Mouse (Mus musculus) left cerebral cortex, adult 2 months (tissue): Measurements from ENCODE around the gene Prkce. TPM values are rescaled to one million over a fixed set of nuclear protein-coding genes. Genes with fewer than 3 reads are reported as not detected.

Experiments used
- DNase-seq, 2 experiments: peaks; one replicate each; pipeline ENCODE4 v3.0.0; 2021 to 2022; ENCODE audit warnings: low spot score in 2 of 2, mixed read lengths in 1 of 2; ENCODE audit errors: extremely low spot score in 1 of 2
- H3K27ac ChIP-seq: fragments of 200-600 bp; 2 replicates; pipeline ENCODE4 v1.8.1; 2022
- H3K4me3 ChIP-seq: fragments of 200-600 bp; 2 replicates; pipeline ENCODE4 v1.8.1; 2022
- CTCF ChIP-seq: fragments of 200-600 bp; IDR thresholded peaks from 2 replicates; pipeline ENCODE4 v1.8.1; 2022; ENCODE audit warnings: antibody characterized with exemption, mild to moderate bottlenecking, moderate library complexity
- intact Hi-C: fragments of 180-260 bp; cut with DNase I; formaldehyde crosslinking; loops from one replicate; pipeline ENCODE4 v1.15.1; 2025
- total RNA-seq, 2 experiments: library from RNA; stranded (reverse); gene quantifications; 2 replicates each; pipeline ENCODE4 v1.2.3; 2021

The Prkce gene
- total RNA-seq, 2 experiments from 2014 or later = 277 to 284 TPM

- no peak for TF ChIP-seq CTCF
- H3K27ac ChIP-seq = no peak overlapping the region
- H3K4me3 ChIP-seq = no peak overlapping the region
- intact Hi-C loops = no loop called here
- no peak for DNase-seq
These were observed 355.1 kb downstream of the Prkce start for GRCm38 (mm10) chr17:86522649-86523048.

- intact Hi-C loops = no loop called here
- no peak overlapping the region for H3K4me3 ChIP-seq
- no peak for DNase-seq
- no peak for TF ChIP-seq CTCF
- H3K27ac ChIP-seq = no peak overlapping the region
These were observed 355.8 kb downstream of the Prkce start for GRCm38 (mm10) chr17:86523374-86523773.

GRCm38 (mm10) chr17:86523843-86524242, 356.3 kb downstream of the Prkce start:
- intact Hi-C loops = no loop called here
- no peak for TF ChIP-seq CTCF
- H3K4me3 ChIP-seq = no peak overlapping the region
- no peak for DNase-seq
- no peak overlapping the region for H3K27ac ChIP-seq

GRCm38 (mm10) chr17:86525075-86525474, 357.5 kb downstream of the Prkce start:
- Histone ChIP-seq H3K4me3 (no peak overlapping the region), H3K27ac (no peak overlapping the region)
- intact Hi-C loops = no loop called here
- TF ChIP-seq CTCF = no peak
- DNase-seq = no peak

- no peak for DNase-seq
- intact Hi-C loops = no loop called here
- no peak overlapping the region for H3K27ac ChIP-seq
- no peak for TF ChIP-seq CTCF
- no peak overlapping the region for H3K4me3 ChIP-seq
These were observed 358.4 kb downstream of the Prkce start for GRCm38 (mm10) chr17:86526016-86526415.

GRCm38 (mm10) chr17:86527298-86527697, 359.7 kb downstream of the Prkce start:
- intact Hi-C loops = no loop called here
- no peak for TF ChIP-seq CTCF
- no peak for DNase-seq
- Histone ChIP-seq H3K4me3 (no peak overlapping the region), H3K27ac (no peak overlapping the region)

GRCm38 (mm10) chr17:86529003-86529402, 361.4 kb downstream of the Prkce start:
- intact Hi-C loops = no loop called here
- no peak for DNase-seq
- TF ChIP-seq CTCF = no peak
- Histone ChIP-seq H3K27ac (peak overlapping the region; percentile 12; the same call in 1 of the 2 replicates), H3K4me3 (no peak overlapping the region)

GRCm38 (mm10) chr17:86529411-86529810, 361.8 kb downstream of the Prkce start:
- no peak for TF ChIP-seq CTCF
- intact Hi-C loops = no loop called here
- DNase-seq = no peak
- no peak overlapping the region for H3K4me3 ChIP-seq
- H3K27ac ChIP-seq = peak overlapping the region; percentile 12; the same call in 1 of the 2 replicates

- DNase-seq = no peak
- no peak for TF ChIP-seq CTCF
- Histone ChIP-seq H3K27ac (no peak overlapping the region), H3K4me3 (no peak overlapping the region)
- intact Hi-C loops = no loop called here
These were observed 363.6 kb downstream of the Prkce start for GRCm38 (mm10) chr17:86531231-86531630.

GRCm38 (mm10) chr17:86532783-86533548, 365.4 kb downstream of the Prkce start:
- Histone ChIP-seq H3K4me3 (no peak overlapping the region), H3K27ac (no peak overlapping the region)
- intact Hi-C loops = no loop called here
- DNase-seq = no peak
- TF ChIP-seq CTCF = no peak

- no peak for TF ChIP-seq CTCF
- intact Hi-C loops = no loop called here
- DNase-seq = no peak
- Histone ChIP-seq H3K4me3 (no peak overlapping the region), H3K27ac (no peak overlapping the region)
These were observed 365.9 kb downstream of the Prkce start for GRCm38 (mm10) chr17:86533549-86533851.

GRCm38 (mm10) chr17:86535096-86535495, 367.5 kb downstream of the Prkce start:
- intact Hi-C loops = loop anchor here (1.0 kb wide), 1 partner anchor 277 kb away; no protein-coding TSS in a partner anchor
- no peak for DNase-seq
- Histone ChIP-seq H3K27ac (peak overlapping the region; percentile 4; the same call in 1 of the 2 replicates), H3K4me3 (no peak overlapping the region)
- no peak for TF ChIP-seq CTCF
